Mouse (Mus musculus): ENCODE results near the gene Gart.

Gart gene

DNA sequence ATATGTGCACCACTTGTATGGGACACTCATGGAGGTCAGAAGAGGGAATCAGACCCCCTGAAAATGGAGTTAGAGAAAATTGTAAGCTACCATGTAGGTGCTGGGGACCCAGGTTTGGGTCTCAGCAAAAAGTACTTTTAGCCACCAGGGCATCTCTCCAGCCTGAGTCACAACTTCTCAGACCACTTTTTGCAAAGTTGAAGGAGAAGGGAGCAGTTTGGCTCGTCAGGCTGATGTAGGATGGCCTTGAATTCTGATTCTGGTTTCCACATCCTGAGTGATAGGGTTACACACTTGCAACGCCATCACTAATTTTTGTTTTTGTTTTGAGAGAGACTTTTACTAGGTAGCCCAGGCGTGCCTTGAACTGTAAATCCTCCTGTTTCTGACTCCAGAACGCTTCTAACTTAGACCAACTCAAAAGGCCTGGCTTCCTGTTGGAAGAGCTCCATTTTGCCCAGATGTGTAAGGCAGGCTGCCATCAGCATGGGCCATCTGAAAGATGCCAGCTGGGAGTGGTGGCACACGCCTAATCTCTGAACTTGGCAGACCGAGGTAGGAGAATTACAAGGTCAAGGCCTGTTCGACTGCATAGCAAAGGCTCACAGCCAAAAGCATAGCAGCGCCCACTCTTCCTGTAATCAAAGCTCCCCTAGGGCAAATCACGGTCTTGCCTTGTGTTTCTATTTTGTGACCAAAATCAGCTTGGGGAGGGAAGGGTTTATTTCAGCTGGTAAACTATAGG is 37.1 kb downstream of the Gart start:
- no peaks in the 10 kb centered on the region for H3K27me3 ChIP-seq (ENCODE audit: control insufficient read depth, insufficient read depth, low read length, poor library complexity, severe bottlenecking)
- no peak for DNase-seq (ENCODE audit: low read depth, low spot score)
- H3K36me3 ChIP-seq (ENCODE audit: control insufficient read depth, insufficient read depth, low read length, poor library complexity, severe bottlenecking): no peaks in the 10 kb centered on the region

- DNase-seq (ENCODE audit: low read depth, low spot score): peak; percentile 26
- Histone ChIP-seq H3K36me3 (ENCODE audit: control insufficient read depth, insufficient read depth, low read length, poor library complexity, severe bottlenecking) (no peaks in the 10 kb centered on the region), H3K27me3 (ENCODE audit: control insufficient read depth, insufficient read depth, low read length, poor library complexity, severe bottlenecking) (no peaks in the 10 kb centered on the region)
Observed at GRCm38 (mm10) chr16:91606958-91607357, 39.8 kb downstream of the Gart start.

GRCm38 (mm10) chr16:91605156-91605555 is 41.6 kb downstream of the Gart start:
- DNase-seq (ENCODE audit: low read depth, low spot score): no peak
- Histone ChIP-seq H3K27me3 (ENCODE audit: control insufficient read depth, insufficient read depth, low read length, poor library complexity, severe bottlenecking) (no peaks in the 10 kb centered on the region), H3K36me3 (ENCODE audit: control insufficient read depth, insufficient read depth, low read length, poor library complexity, severe bottlenecking) (no peaks in the 10 kb centered on the region)

DNA sequence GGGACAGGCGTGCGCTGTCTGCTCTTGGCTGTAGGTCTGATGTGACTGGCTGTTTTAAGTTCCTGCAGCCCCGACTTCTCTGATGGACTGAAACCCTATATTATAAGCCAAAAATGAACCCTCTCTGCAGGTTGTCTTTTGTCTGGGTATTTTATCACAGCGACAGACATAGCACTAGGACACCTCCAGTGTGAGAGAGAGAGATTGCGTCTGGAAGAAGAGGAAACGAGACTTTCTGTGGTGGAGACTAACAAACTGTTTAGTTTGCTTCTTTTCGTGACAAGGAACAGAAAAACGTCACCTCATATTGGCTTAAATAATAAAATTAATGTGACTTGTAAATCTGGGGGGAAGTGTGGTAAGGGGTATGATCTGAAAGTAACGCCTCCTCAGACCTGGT is 45.1 kb downstream of the Gart start:
- H3K27me3 ChIP-seq (ENCODE audit: control insufficient read depth, insufficient read depth, low read length, poor library complexity, severe bottlenecking): no peaks in the 10 kb centered on the region
- peak; percentile 68 for DNase-seq (ENCODE audit: low read depth, low spot score)
- no peaks in the 10 kb centered on the region for H3K36me3 ChIP-seq (ENCODE audit: control insufficient read depth, insufficient read depth, low read length, poor library complexity, severe bottlenecking)

DNA sequence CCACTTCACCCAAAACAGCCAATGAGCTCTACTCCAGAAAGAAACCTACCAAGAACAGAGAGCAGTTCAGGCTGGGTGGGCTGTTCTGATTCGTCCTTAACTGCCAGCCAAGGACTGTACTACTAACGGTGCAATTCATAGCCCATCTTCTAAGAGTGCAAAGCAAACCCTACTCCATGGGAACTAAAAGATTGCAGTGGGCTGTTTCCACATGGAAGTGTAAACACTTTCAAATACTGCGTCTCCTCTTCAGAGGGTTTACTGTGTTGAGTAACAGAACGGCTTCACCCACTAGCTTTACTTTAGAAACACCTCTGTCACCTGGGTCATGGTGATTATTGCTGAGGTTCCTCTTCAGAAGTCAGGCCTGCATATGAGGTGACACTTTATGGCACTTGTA is 45.7 kb downstream of the Gart start:
- Histone ChIP-seq H3K36me3 (ENCODE audit: control insufficient read depth, insufficient read depth, low read length, poor library complexity, severe bottlenecking) (no peaks in the 10 kb centered on the region), H3K27me3 (ENCODE audit: control insufficient read depth, insufficient read depth, low read length, poor library complexity, severe bottlenecking) (no peaks in the 10 kb centered on the region)
- no peak for DNase-seq (ENCODE audit: low read depth, low spot score)

DNA sequence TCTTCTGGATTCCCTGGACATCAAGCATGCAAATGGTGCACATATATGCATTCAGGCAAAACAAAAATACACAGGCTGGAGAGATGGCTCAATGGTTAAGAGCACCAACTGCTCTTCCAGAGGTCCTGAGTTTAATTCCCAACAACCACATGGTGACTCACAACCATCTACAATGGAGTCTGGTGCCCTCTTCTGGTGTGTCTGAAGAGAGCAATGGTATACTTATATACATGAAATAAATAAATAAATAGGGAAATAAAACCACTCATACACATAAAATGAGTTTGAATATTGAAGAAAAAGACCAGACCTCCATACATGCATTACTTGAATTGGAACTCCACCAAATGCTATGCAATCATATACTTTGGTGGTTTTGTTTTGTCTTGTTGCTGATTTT is 47.5 kb downstream of the Gart start:
- peak; percentile 7 for DNase-seq (ENCODE audit: low read depth, low spot score)
- no peaks in the 10 kb centered on the region for H3K27me3 ChIP-seq (ENCODE audit: control insufficient read depth, insufficient read depth, low read length, poor library complexity, severe bottlenecking)

DNA sequence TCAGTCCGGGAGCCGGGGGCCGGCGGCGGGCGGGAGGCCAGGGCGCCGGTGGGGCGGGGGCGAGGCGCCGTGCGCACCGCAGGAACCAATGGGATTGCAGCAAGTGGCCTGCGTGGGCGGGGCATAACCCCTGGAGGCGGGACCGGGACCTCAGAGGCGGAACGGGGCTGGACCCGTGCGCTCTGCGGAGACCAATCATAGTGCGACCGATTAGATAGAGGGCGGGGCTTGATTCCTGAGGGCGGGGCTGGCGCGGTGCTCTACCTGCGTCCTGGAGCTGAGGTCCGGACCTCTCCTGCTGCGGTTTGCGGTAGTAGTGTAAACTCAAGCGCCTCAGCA is 49.1 kb downstream of the Gart start, which contains the start of gene Tmem50b:
Gene Tmem50b (minus strand): TSS at position 129 of the 339 bp plus-strand sequence.
- Histone ChIP-seq H3K36me3 (ENCODE audit: control insufficient read depth, insufficient read depth, low read length, poor library complexity, severe bottlenecking) (peaks cover 2% of the 10 kb centered on the region), H3K27me3 (ENCODE audit: control insufficient read depth, insufficient read depth, low read length, poor library complexity, severe bottlenecking) (no peaks in the 10 kb centered on the region)
- peak; percentile 99 for DNase-seq (ENCODE audit: low read depth, low spot score)

More for the DNA sequence above, 47.5 kb downstream of the Gart start:
- H3K36me3 ChIP-seq (ENCODE audit: control insufficient read depth, insufficient read depth, low read length, poor library complexity, severe bottlenecking): no peaks in the 10 kb centered on the region; the same call in 1 of the 2 replicates

- DNase-seq (ENCODE audit: low read depth, low spot score): peak; percentile 48
- Histone ChIP-seq H3K27me3 (ENCODE audit: control insufficient read depth, insufficient read depth, low read length, poor library complexity, severe bottlenecking) (no peaks in the 10 kb centered on the region), H3K36me3 (ENCODE audit: control insufficient read depth, insufficient read depth, low read length, poor library complexity, severe bottlenecking) (peaks cover 2% of the 10 kb centered on the region)
Observed at GRCm38 (mm10) chr16:91596779-91597671, 49.7 kb downstream of the Gart start.

- H3K36me3 ChIP-seq (ENCODE audit: control insufficient read depth, insufficient read depth, low read length, poor library complexity, severe bottlenecking): peaks cover 3% of the 10 kb centered on the region
- H3K27me3 ChIP-seq (ENCODE audit: control insufficient read depth, insufficient read depth, low read length, poor library complexity, severe bottlenecking): no peaks in the 10 kb centered on the region
- DNase-seq (ENCODE audit: low read depth, low spot score): peak; percentile 84
Observed at GRCm38 (mm10) chr16:91596397-91596778, 50.4 kb downstream of the Gart start.

- Histone ChIP-seq H3K27me3 (ENCODE audit: control insufficient read depth, insufficient read depth, low read length, poor library complexity, severe bottlenecking) (no peaks in the 10 kb centered on the region), H3K36me3 (ENCODE audit: control insufficient read depth, insufficient read depth, low read length, poor library complexity, severe bottlenecking) (peaks cover 5% of the 10 kb centered on the region)
- DNase-seq (ENCODE audit: low read depth, low spot score): no peak
Observed at GRCm38 (mm10) chr16:91595076-91595475, 51.7 kb downstream of the Gart start.

GRCm38 (mm10) chr16:91593262-91593661 is 53.5 kb downstream of the Gart start:
- H3K27me3 ChIP-seq (ENCODE audit: control insufficient read depth, insufficient read depth, low read length, poor library complexity, severe bottlenecking): no peaks in the 10 kb centered on the region
- peaks cover 5% of the 10 kb centered on the region for H3K36me3 ChIP-seq (ENCODE audit: control insufficient read depth, insufficient read depth, low read length, poor library complexity, severe bottlenecking)
- no peak for DNase-seq (ENCODE audit: low read depth, low spot score)

GRCm38 (mm10) chr16:91592162-91592561 is 54.6 kb downstream of the Gart start:
- Histone ChIP-seq H3K27me3 (ENCODE audit: control insufficient read depth, insufficient read depth, low read length, poor library complexity, severe bottlenecking) (no peaks in the 10 kb centered on the region), H3K36me3 (ENCODE audit: control insufficient read depth, insufficient read depth, low read length, poor library complexity, severe bottlenecking) (peaks cover 5% of the 10 kb centered on the region)
- DNase-seq (ENCODE audit: low read depth, low spot score): no peak

- no peak for DNase-seq (ENCODE audit: low read depth, low spot score)
- Histone ChIP-seq H3K36me3 (ENCODE audit: control insufficient read depth, insufficient read depth, low read length, poor library complexity, severe bottlenecking) (peaks cover 9% of the 10 kb centered on the region), H3K27me3 (ENCODE audit: control insufficient read depth, insufficient read depth, low read length, poor library complexity, severe bottlenecking) (no peaks in the 10 kb centered on the region)
Observed at GRCm38 (mm10) chr16:91588703-91589102, 58.0 kb downstream of the Gart start.

- H3K36me3 ChIP-seq (ENCODE audit: control insufficient read depth, insufficient read depth, low read length, poor library complexity, severe bottlenecking): peaks cover 12% of the 10 kb centered on the region
- no peak for DNase-seq (ENCODE audit: low read depth, low spot score)
- no peaks in the 10 kb centered on the region for H3K27me3 ChIP-seq (ENCODE audit: control insufficient read depth, insufficient read depth, low read length, poor library complexity, severe bottlenecking)
Observed at GRCm38 (mm10) chr16:91587730-91588453, 58.9 kb downstream of the Gart start.

DNA sequence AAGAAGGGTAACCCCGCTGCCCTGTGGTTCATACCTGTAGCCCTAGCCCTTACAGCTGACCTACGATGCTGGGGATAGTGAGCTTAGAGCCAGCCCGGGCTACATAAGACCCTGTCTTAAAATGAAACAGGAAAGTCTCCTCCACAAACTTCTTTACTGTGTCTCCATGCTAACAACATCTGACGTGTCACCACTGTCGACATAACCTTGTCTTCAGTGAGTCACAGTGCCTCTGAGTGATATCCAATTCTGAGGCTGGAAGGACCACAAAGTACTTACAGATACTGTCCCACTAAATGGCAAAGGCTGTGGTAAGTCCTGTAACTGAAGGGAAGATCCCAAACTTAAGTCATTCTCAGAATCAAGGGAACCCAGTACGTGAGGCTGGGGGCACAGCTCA is 60.5 kb downstream of the Gart start:
- Histone ChIP-seq H3K27me3 (ENCODE audit: control insufficient read depth, insufficient read depth, low read length, poor library complexity, severe bottlenecking) (no peaks in the 10 kb centered on the region), H3K36me3 (ENCODE audit: control insufficient read depth, insufficient read depth, low read length, poor library complexity, severe bottlenecking) (peaks cover 16% of the 10 kb centered on the region)
- DNase-seq (ENCODE audit: low read depth, low spot score): no peak

All from splenic B cell, adult 2 months (primary cell).